Mouse (Mus musculus) testis, adult 2 months (tissue): Measurements from ENCODE around the gene Agpat4. TPM values are rescaled to one million over a fixed set of nuclear protein-coding genes. Genes with fewer than 3 reads are reported as not detected.

Source experiments
- H3K27ac ChIP-seq: fragments of 200-500 bp; 2 replicates; pipeline ENCODE4 v1.5.1; 2012; ENCODE audit warnings: low read depth, low read length; ENCODE audit not compliant: control insufficient read depth, insufficient read depth
- H3K27me3 ChIP-seq: fragments of 200-500 bp; 2 replicates; pipeline ENCODE4 v1.6.1; 2012; ENCODE audit warnings: mild to moderate bottlenecking, low read length, moderate library complexity; ENCODE audit not compliant: control insufficient read depth, insufficient read depth
- H3K36me3 ChIP-seq: fragments of 200-500 bp; 2 replicates; pipeline ENCODE4 v1.6.1; 2012; ENCODE audit warnings: mild to moderate bottlenecking, low read length; ENCODE audit not compliant: control insufficient read depth, insufficient read depth
- H3K4me1 ChIP-seq: fragments of 200-500 bp; 2 replicates; pipeline ENCODE4 v1.6.1; 2012; ENCODE audit warnings: low read length; ENCODE audit not compliant: control insufficient read depth, insufficient read depth
- H3K4me3 ChIP-seq: fragments of 200-500 bp; 2 replicates; pipeline ENCODE4 v1.5.1; 2012; ENCODE audit warnings: low read depth, mild to moderate bottlenecking, low read length, moderate library complexity, mixed read lengths; ENCODE audit not compliant: control insufficient read depth
- CTCF ChIP-seq: fragments of 200-500 bp; IDR thresholded peaks from 2 replicates; pipeline ENCODE4 v1.5.1; 2012; ENCODE audit warnings: low read depth, mild to moderate bottlenecking, inconsistent platforms, low read length, moderate library complexity; ENCODE audit not compliant: control insufficient read depth, insufficient read depth, insufficient replicate concordance
- POLR2A ChIP-seq: fragments of 200-500 bp; IDR thresholded peaks from 2 replicates; pipeline ENCODE4 v1.6.1; 2012; ENCODE audit warnings: low read depth, mild to moderate bottlenecking, inconsistent platforms, low read length, moderate library complexity; ENCODE audit not compliant: control insufficient read depth
- polyA plus RNA-seq: library from polyadenylated mRNA; depleted of rRNA; stranded (reverse); fragments of >200 nt; gene quantifications from 2 replicates; pipeline ENCODE4 v1.2.3, GENCODE M21; 2012

Gene Agpat4
- polyA plus RNA-seq, 1 experiment: 18.4 TPM

DNA sequence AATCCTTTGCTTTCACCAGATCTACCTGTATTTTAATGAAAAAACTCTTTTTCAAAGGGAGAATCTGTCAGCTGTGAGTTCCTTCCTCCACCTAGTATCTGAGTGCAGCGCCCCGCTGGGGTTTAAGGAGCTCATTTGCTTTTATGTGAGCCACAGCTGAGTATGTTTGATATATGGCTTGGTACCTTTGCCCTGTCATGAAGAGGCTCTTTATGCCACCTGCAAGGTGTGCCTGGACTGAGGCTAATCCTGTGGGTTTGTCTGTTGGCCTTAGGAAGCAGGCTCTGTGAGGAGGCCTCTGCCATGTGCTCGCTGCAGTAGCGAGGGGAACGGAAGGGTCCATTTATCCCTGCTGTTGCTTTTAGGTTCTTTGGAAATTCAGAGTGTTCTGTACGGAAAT is 19.9 kb downstream of the Agpat4 start:
- no peak overlapping the region for H3K27ac ChIP-seq
- no peaks in the 10 kb centered on the region for H3K4me1 ChIP-seq
- TF ChIP-seq CTCF (no peak), POLR2A (no peak)
- no peaks in the 10 kb centered on the region for H3K27me3 ChIP-seq
- no peaks in the 10 kb centered on the region for H3K36me3 ChIP-seq
- H3K4me3 ChIP-seq: no peak overlapping the region

DNA sequence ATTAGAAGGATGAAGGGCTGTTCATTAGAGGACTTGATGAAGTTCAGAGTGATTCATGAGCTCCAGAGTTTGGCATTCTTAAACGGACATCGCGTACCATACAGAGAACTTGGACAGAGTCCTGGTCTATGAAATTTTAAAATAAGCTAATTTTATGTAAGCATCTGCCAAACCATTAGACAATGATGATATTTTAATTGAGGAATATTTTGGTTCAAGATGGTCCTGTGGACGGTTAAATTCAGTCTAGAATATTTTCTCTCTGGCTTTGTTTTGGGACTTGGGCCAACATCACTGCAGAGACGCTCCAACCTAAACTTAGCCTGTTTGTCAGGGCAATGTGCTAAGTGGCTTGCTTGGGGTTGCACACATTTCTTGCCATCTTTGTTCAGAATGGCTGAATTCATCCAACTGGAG is 25.5 kb downstream of the Agpat4 start:
- Histone ChIP-seq H3K27ac (no peak overlapping the region), H3K27me3 (no peaks in the 10 kb centered on the region), H3K4me3 (no peak overlapping the region), H3K4me1 (no peaks in the 10 kb centered on the region; the same call in 1 of the 2 replicates), H3K36me3 (no peaks in the 10 kb centered on the region)
- TF ChIP-seq POLR2A (no peak), CTCF (no peak)

DNA sequence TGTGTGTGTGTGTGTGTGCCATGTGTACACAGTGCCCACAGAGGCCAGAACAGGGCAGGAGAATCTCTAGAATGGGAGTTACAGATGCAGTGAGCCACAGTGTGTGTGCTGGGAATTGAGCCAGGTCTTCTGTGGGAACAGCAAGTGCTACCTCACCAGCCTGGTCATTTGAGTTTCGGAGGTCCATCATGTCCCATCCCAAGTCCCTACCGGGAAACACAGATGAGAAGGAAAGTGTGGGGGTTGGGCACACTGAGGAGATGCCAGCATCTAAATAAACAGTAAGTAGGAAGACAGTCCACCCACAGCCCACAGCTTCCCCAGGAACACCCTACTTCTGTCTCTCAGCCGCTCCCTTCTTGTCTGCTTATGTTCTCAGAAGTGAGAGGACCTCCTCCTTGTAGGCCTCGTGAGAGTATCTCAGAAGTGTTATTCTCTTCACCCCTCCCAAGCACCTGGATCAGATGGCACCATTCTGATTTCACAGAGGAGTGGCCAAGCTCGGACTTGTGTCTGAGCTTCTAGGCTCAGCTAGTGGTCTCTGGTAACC is 27.7 kb downstream of the Agpat4 start:
- Histone ChIP-seq H3K4me1 (no peaks in the 10 kb centered on the region; the same call in 1 of the 2 replicates), H3K36me3 (no peaks in the 10 kb centered on the region), H3K27me3 (no peaks in the 10 kb centered on the region), H3K27ac (peak overlapping the region; percentile 42; the same call in 1 of the 2 replicates), H3K4me3 (no peak overlapping the region)
- TF ChIP-seq CTCF (no peak), POLR2A (no peak)

DNA sequence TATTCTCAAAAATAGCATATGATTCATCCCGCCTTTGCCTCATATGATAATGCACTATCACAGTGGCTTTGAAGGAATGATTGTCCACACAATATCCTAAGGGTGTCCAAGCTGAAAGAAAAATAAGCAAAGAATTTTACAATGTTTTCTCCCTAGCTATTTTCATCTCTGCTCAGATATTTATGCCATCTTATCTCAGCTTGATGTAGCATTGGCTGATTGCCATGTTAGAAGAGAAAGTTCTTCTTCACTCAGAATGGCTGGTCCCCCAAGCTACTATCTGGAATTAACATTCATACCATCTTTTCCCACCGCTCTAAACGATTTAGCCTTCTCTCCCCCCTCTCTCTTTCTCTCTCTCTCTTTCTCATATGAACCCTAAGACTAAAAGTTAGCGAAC is 29.3 kb downstream of the Agpat4 start:
- Histone ChIP-seq H3K27ac (no peak overlapping the region), H3K4me1 (no peaks in the 10 kb centered on the region; the same call in 1 of the 2 replicates), H3K27me3 (no peaks in the 10 kb centered on the region), H3K4me3 (no peak overlapping the region), H3K36me3 (no peaks in the 10 kb centered on the region)
- TF ChIP-seq CTCF (no peak), POLR2A (no peak)

DNA sequence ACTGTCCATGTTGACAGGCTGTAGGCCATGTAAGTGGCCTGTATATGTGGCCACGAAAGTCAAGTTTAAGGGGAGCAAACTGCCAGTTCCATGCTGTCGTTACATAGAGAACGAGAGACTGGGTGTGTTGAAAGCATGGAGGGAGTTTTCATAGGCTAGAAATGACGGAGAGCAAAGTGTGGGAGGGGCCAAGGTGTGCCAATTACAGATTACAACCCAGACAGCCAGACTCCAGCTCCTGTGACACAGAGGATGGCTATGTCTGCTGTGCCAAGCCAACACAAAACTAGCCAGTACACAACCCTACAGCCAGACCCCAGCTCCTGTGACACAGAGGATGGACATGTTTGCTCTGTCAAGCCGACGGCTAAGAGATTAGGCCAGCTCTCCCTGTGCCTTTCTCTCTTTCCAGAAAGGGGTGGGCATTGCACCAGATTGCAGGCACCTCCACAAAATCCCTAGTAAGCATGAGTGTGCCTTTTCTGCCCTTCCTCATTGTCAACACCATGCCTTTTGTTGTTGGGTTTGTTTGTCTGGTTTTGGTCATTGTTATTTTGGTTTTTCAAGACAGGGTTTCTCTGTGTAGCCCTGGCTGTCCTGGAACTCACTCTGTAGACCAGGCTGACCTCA is 30.8 kb downstream of the Agpat4 start:
- H3K4me1 ChIP-seq: no peaks in the 10 kb centered on the region; the same call in 1 of the 2 replicates
- H3K27ac ChIP-seq: no peak overlapping the region
- no peaks in the 10 kb centered on the region for H3K36me3 ChIP-seq
- TF ChIP-seq POLR2A: no peak
- no peak for TF ChIP-seq CTCF
- H3K27me3 ChIP-seq: no peaks in the 10 kb centered on the region
- H3K4me3 ChIP-seq: no peak overlapping the region

DNA sequence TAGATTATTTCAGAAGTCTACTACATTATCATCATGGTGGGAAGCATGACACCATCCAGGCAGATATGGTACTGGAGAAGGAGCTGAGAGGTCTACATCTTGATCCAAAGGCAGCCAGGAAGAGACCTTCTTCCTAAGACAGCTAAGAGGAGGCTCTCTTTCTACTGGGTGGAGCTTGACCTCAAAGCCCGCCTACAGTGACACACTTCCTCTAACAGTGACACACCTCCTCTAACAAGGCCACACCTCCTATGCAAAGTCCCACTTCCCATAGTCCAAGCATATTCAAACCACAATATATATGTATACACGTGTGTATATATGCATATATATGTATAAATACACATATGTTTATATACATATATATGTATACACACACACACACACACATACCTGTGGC is 32.5 kb downstream of the Agpat4 start:
- no peaks in the 10 kb centered on the region for H3K36me3 ChIP-seq
- TF ChIP-seq POLR2A: no peak
- TF ChIP-seq CTCF: no peak
- no peak overlapping the region for H3K27ac ChIP-seq
- no peaks in the 10 kb centered on the region for H3K4me1 ChIP-seq
- no peaks in the 10 kb centered on the region for H3K27me3 ChIP-seq
- H3K4me3 ChIP-seq: no peak overlapping the region

DNA sequence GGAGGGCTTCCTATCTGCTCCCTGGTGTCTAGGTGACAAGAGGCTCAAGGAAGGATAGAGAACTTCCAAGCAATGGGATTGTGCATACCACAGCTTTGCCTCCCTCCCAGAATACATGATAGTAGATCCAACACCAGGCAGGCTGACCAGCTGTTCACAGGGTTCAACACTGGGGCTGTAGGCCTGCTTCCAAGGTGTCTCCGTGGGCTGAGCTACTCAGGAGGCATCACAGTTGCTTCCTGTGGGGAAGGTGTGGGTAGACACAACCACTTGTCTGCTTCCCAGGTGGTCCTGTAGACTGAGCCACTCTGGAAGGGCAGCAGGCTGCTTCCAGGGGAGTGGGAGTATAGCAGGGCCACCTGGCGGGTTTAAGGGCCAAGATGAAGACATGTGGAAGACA is 35.8 kb downstream of the Agpat4 start:
- Histone ChIP-seq H3K36me3 (no peaks in the 10 kb centered on the region), H3K27ac (no peak overlapping the region), H3K27me3 (no peaks in the 10 kb centered on the region), H3K4me1 (no peaks in the 10 kb centered on the region; the same call in 1 of the 2 replicates), H3K4me3 (no peak overlapping the region)
- no peak for TF ChIP-seq POLR2A
- no peak for TF ChIP-seq CTCF

DNA sequence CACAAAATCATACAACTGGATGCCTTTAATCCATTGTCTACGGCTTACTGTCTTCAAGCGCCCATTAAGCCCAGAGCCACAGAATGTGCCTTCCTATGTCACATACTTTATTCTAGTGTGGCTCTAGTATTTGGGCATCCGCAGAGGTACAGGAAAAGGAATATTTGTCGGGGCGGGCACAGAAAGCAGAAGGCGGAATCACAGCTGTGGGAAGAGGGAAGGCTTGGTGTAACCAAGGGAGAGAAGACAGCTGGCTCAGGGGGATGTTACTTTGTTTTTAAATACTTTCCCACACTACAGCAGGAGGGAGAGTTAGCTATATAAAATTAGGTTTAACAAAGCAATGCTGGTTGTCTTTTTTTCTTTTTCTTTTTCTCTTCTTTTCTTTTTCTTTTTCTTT is 36.7 kb downstream of the Agpat4 start:
- Histone ChIP-seq H3K4me1 (no peaks in the 10 kb centered on the region; the same call in 1 of the 2 replicates), H3K27ac (no peak overlapping the region), H3K27me3 (no peaks in the 10 kb centered on the region), H3K4me3 (no peak overlapping the region), H3K36me3 (no peaks in the 10 kb centered on the region)
- TF ChIP-seq CTCF: no peak
- TF ChIP-seq POLR2A: no peak
